Mouse (Mus musculus): Measurements from ENCODE around the gene Scd2.

GRCm38 (mm10) chr19:44251936-44252558 is 41.4 kb upstream of the Scd2 start:
- no peak for TF ChIP-seq CTCF (IDR thresholded peaks at IDR 0.05; ENCODE audit: extremely low read depth, insufficient read length, insufficient replicate concordance, low read depth, low read length)
- no peak for TF ChIP-seq POLR2A (IDR thresholded peaks at IDR 0.05; ENCODE audit: low read depth, low read length)

Measured in small intestine, adult 2 months (tissue).